Mouse (Mus musculus): Measurements from ENCODE around the gene Jag1. TPM values are rescaled to one million over a fixed set of nuclear protein-coding genes. Genes with fewer than 3 reads are reported as not detected.

The Jag1 gene
- polyA plus RNA-seq, 1 experiment: 4.0 TPM

GRCm38 (mm10) chr2:137073473-137074312, 42.8 kb downstream of the Jag1 start:
- Histone ChIP-seq H3ac (ENCODE audit: control insufficient read depth, insufficient read length, low read depth) (no peak overlapping the region), H3K27me3 (ENCODE audit: control insufficient read depth, insufficient read depth, insufficient read length) (no peaks in the 10 kb centered on the region), H3K79me2 (ENCODE audit: control insufficient read depth, insufficient read depth) (no peaks in the 10 kb centered on the region), H3K36me3 (ENCODE audit: control insufficient read depth, insufficient read depth) (peaks cover 4% of the 10 kb centered on the region), H3K79me3 (ENCODE audit: low read depth) (no peaks in the 10 kb centered on the region), H3K4me3 (ENCODE audit: insufficient read depth, poor library complexity, severe bottlenecking) (no peak overlapping the region)
- TF ChIP-seq MYOD1 (IDR thresholded peaks at IDR 0.05; ENCODE audit: control insufficient read depth, insufficient read length, low read depth) (no peak), USF1 (IDR thresholded peaks at IDR 0.05; ENCODE audit: low read depth) (no peak), CEBPB (IDR thresholded peaks at IDR 0.05; ENCODE audit: low read depth) (no peak), MYOG (IDR thresholded peaks at IDR 0.05; ENCODE audit: control insufficient read depth, extremely low read depth, insufficient read length) (no peak), FOSL1 (IDR thresholded peaks at IDR 0.05; ENCODE audit: insufficient read depth, low read length, poor library complexity, severe bottlenecking) (no peak), CTCF (IDR thresholded peaks at IDR 0.05; ENCODE audit: control insufficient read depth, insufficient read depth, insufficient read length) (no peak), MAX (IDR thresholded peaks at IDR 0.05) (no peak)

- H3ac ChIP-seq (ENCODE audit: control insufficient read depth, insufficient read length, low read depth): no peak overlapping the region
- no peaks in the 10 kb centered on the region for H3K36me3 ChIP-seq (ENCODE audit: control insufficient read depth, insufficient read depth)
- H3K4me3 ChIP-seq (ENCODE audit: insufficient read depth, poor library complexity, severe bottlenecking): no peak overlapping the region
- TF ChIP-seq USF1 (IDR thresholded peaks at IDR 0.05; ENCODE audit: low read depth): no peak
- TF ChIP-seq MYOG (IDR thresholded peaks at IDR 0.05; ENCODE audit: control insufficient read depth, extremely low read depth, insufficient read length): no peak
- no peak for TF ChIP-seq FOSL1 (IDR thresholded peaks at IDR 0.05; ENCODE audit: insufficient read depth, low read length, poor library complexity, severe bottlenecking)
- no peak for TF ChIP-seq CEBPB (IDR thresholded peaks at IDR 0.05; ENCODE audit: low read depth)
- TF ChIP-seq MAX (IDR thresholded peaks at IDR 0.05): no peak
- TF ChIP-seq CTCF (IDR thresholded peaks at IDR 0.05; ENCODE audit: control insufficient read depth, insufficient read depth, insufficient read length): no peak
- TF ChIP-seq MYOD1 (IDR thresholded peaks at IDR 0.05; ENCODE audit: control insufficient read depth, insufficient read length, low read depth): no peak
- H3K27me3 ChIP-seq (ENCODE audit: control insufficient read depth, insufficient read depth, insufficient read length): no peaks in the 10 kb centered on the region
- no peaks in the 10 kb centered on the region for H3K79me2 ChIP-seq (ENCODE audit: control insufficient read depth, insufficient read depth)
- no peaks in the 10 kb centered on the region for H3K79me3 ChIP-seq (ENCODE audit: low read depth)
Observed at GRCm38 (mm10) chr2:137067479-137068110, 48.8 kb downstream of the Jag1 start.

GRCm38 (mm10) chr2:137064513-137064912, 51.9 kb downstream of the Jag1 start:
- no peaks in the 10 kb centered on the region for H3K36me3 ChIP-seq (ENCODE audit: control insufficient read depth, insufficient read depth)
- TF ChIP-seq USF1 (IDR thresholded peaks at IDR 0.05; ENCODE audit: low read depth) (no peak), CEBPB (IDR thresholded peaks at IDR 0.05; ENCODE audit: low read depth) (no peak), MAX (IDR thresholded peaks at IDR 0.05) (no peak), MYOD1 (IDR thresholded peaks at IDR 0.05; ENCODE audit: control insufficient read depth, insufficient read length, low read depth) (no peak), MYOG (IDR thresholded peaks at IDR 0.05; ENCODE audit: control insufficient read depth, extremely low read depth, insufficient read length) (no peak), CTCF (IDR thresholded peaks at IDR 0.05; ENCODE audit: control insufficient read depth, insufficient read depth, insufficient read length) (no peak), FOSL1 (IDR thresholded peaks at IDR 0.05; ENCODE audit: insufficient read depth, low read length, poor library complexity, severe bottlenecking) (no peak)

GRCm38 (mm10) chr2:137063829-137064228, 52.6 kb downstream of the Jag1 start:
- no peak for TF ChIP-seq MAX (IDR thresholded peaks at IDR 0.05)
- TF ChIP-seq MYOG (IDR thresholded peaks at IDR 0.05; ENCODE audit: control insufficient read depth, extremely low read depth, insufficient read length): no peak
- TF ChIP-seq MYOD1 (IDR thresholded peaks at IDR 0.05; ENCODE audit: control insufficient read depth, insufficient read length, low read depth): no peak
- TF ChIP-seq CTCF (IDR thresholded peaks at IDR 0.05; ENCODE audit: control insufficient read depth, insufficient read depth, insufficient read length): no peak
- no peak for TF ChIP-seq CEBPB (IDR thresholded peaks at IDR 0.05; ENCODE audit: low read depth)
- no peak for TF ChIP-seq USF1 (IDR thresholded peaks at IDR 0.05; ENCODE audit: low read depth)
- TF ChIP-seq FOSL1 (IDR thresholded peaks at IDR 0.05; ENCODE audit: insufficient read depth, low read length, poor library complexity, severe bottlenecking): no peak

More at GRCm38 (mm10) chr2:137064513-137064912, 51.9 kb downstream of the Jag1 start:
- no peak overlapping the region for H3ac ChIP-seq (ENCODE audit: control insufficient read depth, insufficient read length, low read depth)
- H3K79me3 ChIP-seq (ENCODE audit: low read depth): no peaks in the 10 kb centered on the region
- H3K27me3 ChIP-seq (ENCODE audit: control insufficient read depth, insufficient read depth, insufficient read length): no peaks in the 10 kb centered on the region
- H3K4me3 ChIP-seq (ENCODE audit: insufficient read depth, poor library complexity, severe bottlenecking): no peak overlapping the region
- no peaks in the 10 kb centered on the region for H3K79me2 ChIP-seq (ENCODE audit: control insufficient read depth, insufficient read depth)

GRCm38 (mm10) chr2:137049906-137050305, 66.5 kb downstream of the Jag1 start:
- Histone ChIP-seq H3K4me3 (ENCODE audit: insufficient read depth, poor library complexity, severe bottlenecking) (no peak overlapping the region), H3ac (ENCODE audit: control insufficient read depth, insufficient read length, low read depth) (no peak overlapping the region), H3K79me3 (ENCODE audit: low read depth) (no peaks in the 10 kb centered on the region), H3K79me2 (ENCODE audit: control insufficient read depth, insufficient read depth) (no peaks in the 10 kb centered on the region), H3K36me3 (ENCODE audit: control insufficient read depth, insufficient read depth) (no peaks in the 10 kb centered on the region), H3K27me3 (ENCODE audit: control insufficient read depth, insufficient read depth, insufficient read length) (no peaks in the 10 kb centered on the region)
- TF ChIP-seq CEBPB (IDR thresholded peaks at IDR 0.05; ENCODE audit: low read depth): no peak
- TF ChIP-seq USF1 (IDR thresholded peaks at IDR 0.05; ENCODE audit: low read depth): no peak
- TF ChIP-seq MYOD1 (IDR thresholded peaks at IDR 0.05; ENCODE audit: control insufficient read depth, insufficient read length, low read depth): no peak
- no peak for TF ChIP-seq MAX (IDR thresholded peaks at IDR 0.05)
- TF ChIP-seq CTCF (IDR thresholded peaks at IDR 0.05; ENCODE audit: control insufficient read depth, insufficient read depth, insufficient read length): no peak
- TF ChIP-seq FOSL1 (IDR thresholded peaks at IDR 0.05; ENCODE audit: insufficient read depth, low read length, poor library complexity, severe bottlenecking): no peak
- no peak for TF ChIP-seq MYOG (IDR thresholded peaks at IDR 0.05; ENCODE audit: control insufficient read depth, extremely low read depth, insufficient read length)

More at GRCm38 (mm10) chr2:137063829-137064228, 52.6 kb downstream of the Jag1 start:
- H3K4me3 ChIP-seq (ENCODE audit: insufficient read depth, poor library complexity, severe bottlenecking): no peak overlapping the region
- no peak overlapping the region for H3ac ChIP-seq (ENCODE audit: control insufficient read depth, insufficient read length, low read depth)
- H3K79me2 ChIP-seq (ENCODE audit: control insufficient read depth, insufficient read depth): no peaks in the 10 kb centered on the region
- no peaks in the 10 kb centered on the region for H3K79me3 ChIP-seq (ENCODE audit: low read depth)
- no peaks in the 10 kb centered on the region for H3K27me3 ChIP-seq (ENCODE audit: control insufficient read depth, insufficient read depth, insufficient read length)
- H3K36me3 ChIP-seq (ENCODE audit: control insufficient read depth, insufficient read depth): no peaks in the 10 kb centered on the region

Measured in C2C12 (cell line).